Mouse (Mus musculus) limb, embryonic 11.5 days (tissue): ENCODE results near the gene Neurod1. TPM values are rescaled to one million over a fixed set of nuclear protein-coding genes. Genes with fewer than 3 reads are reported as not detected.

Source experiments
- ATAC-seq: fragments of 200-750 bp; cut with Nextera tagmentation; 2 replicates; pipeline ENCODE4 v1.8.0; 2017; ENCODE audit warnings: low read depth; ENCODE audit not compliant: insufficient number of reproducible peaks, low FRiP score, low TSS enrichment
- DNase-seq: peaks from one replicate; pipeline ENCODE4 v3.0.0-alpha.2; 2015; ENCODE audit warnings: low spot score
- H3K27ac ChIP-seq: fragments of 300-500 bp; sonication (generic); replicated peaks from 2 replicates; pipeline ENCODE4 v1.5.1; 2014; ENCODE audit warnings: low read depth, mild to moderate bottlenecking, low read length
- H3K27me3 ChIP-seq: fragments of 300-500 bp; sonication (generic); 2 replicates; pipeline ENCODE4 v1.6.1; 2014; ENCODE audit warnings: mild to moderate bottlenecking, low read length, mixed read lengths; ENCODE audit not compliant: control insufficient read depth, insufficient read depth
- H3K36me3 ChIP-seq: fragments of 300-500 bp; sonication (generic); 2 replicates; pipeline ENCODE4 v1.6.1; 2014; ENCODE audit warnings: mild to moderate bottlenecking, low read length, moderate library complexity, mixed read lengths; ENCODE audit not compliant: control insufficient read depth, insufficient read depth
- H3K4me1 ChIP-seq: fragments of 300-500 bp; sonication (generic); 2 replicates; pipeline ENCODE4 v1.6.1; 2014; ENCODE audit warnings: low read length, mixed read lengths; ENCODE audit not compliant: control insufficient read depth, insufficient read depth
- H3K4me2 ChIP-seq: fragments of 300-500 bp; sonication (generic); 2 replicates; pipeline ENCODE4 v1.6.1; 2014; ENCODE audit warnings: low read depth, mild to moderate bottlenecking, moderate library complexity; ENCODE audit not compliant: severe bottlenecking
- H3K4me3 ChIP-seq: fragments of 300-500 bp; sonication (generic); 2 replicates; pipeline ENCODE4 v1.5.1; 2014; ENCODE audit warnings: low read depth, low read length
- H3K9ac ChIP-seq: fragments of 300-500 bp; sonication (generic); 2 replicates; pipeline ENCODE4 v1.6.1; 2014; ENCODE audit warnings: mild to moderate bottlenecking, low read length
- H3K9me3 ChIP-seq: fragments of 300-500 bp; sonication (generic); 2 replicates; pipeline ENCODE4 v1.6.1; 2016; ENCODE audit warnings: low read length; ENCODE audit not compliant: control insufficient read depth
- WGBS: fragments of 180-500 bp; shearing (Covaris S2); extraction: QIAGEN DNeasy Blood & Tissue Kit; methylation state at CpG from one replicate; pipeline ENCODE4 v1.1.7; 2014; 5-methylcytosine and 5-hydroxymethylcytosine counted together
- polyA plus RNA-seq: library from polyadenylated mRNA; unstranded; fragments of >200 nt; fragmentation: Nextera tagmentation; extraction: Ambion mirVana; gene quantifications from 2 replicates; pipeline ENCODE4 v1.2.1, GENCODE M21; 2014

Gene Neurod1
- polyA plus RNA-seq, 1 experiment from 2014 or later, result 0.20 TPM

- H3K4me2 ChIP-seq, result no peak overlapping the region
- no peak overlapping the region for H3K9ac ChIP-seq
- no peak for ATAC-seq
- H3K27ac ChIP-seq, result no peak overlapping the region
- no peaks in the 10 kb centered on the region for H3K9me3 ChIP-seq
- H3K4me1 ChIP-seq, result peaks cover 3% of the 10 kb centered on the region; the same call in 1 of the 2 replicates
- no peak for DNase-seq
- no peak overlapping the region for H3K4me3 ChIP-seq
- peaks cover 23% of the 10 kb centered on the region for H3K27me3 ChIP-seq
- 73% methylated on average over 4 of the region's 4 CpGs for WGBS
- H3K36me3 ChIP-seq, result no peaks in the 10 kb centered on the region
Measured at GRCm38 (mm10) chr2:79450684-79451394, 5.7 kb downstream of the Neurod1 start.

GRCm38 (mm10) chr2:79449371-79449770 is 7.2 kb downstream of the Neurod1 start:
- H3K27me3 ChIP-seq, result peaks cover 8% of the 10 kb centered on the region
- H3K4me3 ChIP-seq, result no peak overlapping the region
- no peaks in the 10 kb centered on the region for H3K36me3 ChIP-seq
- no peaks in the 10 kb centered on the region for H3K9me3 ChIP-seq
- H3K27ac ChIP-seq, result no peak overlapping the region
- no peak for ATAC-seq
- WGBS, result 79% methylated on average over 4 of the region's 4 CpGs
- no peak for DNase-seq
- no peak overlapping the region for H3K4me2 ChIP-seq
- no peak overlapping the region for H3K9ac ChIP-seq
- peaks cover 3% of the 10 kb centered on the region; the same call in 1 of the 2 replicates for H3K4me1 ChIP-seq

- H3K9me3 ChIP-seq, result no peaks in the 10 kb centered on the region
- ATAC-seq, result no peak
- WGBS, result 70% methylated on average over 1 of the region's 1 CpGs
- no peak overlapping the region for H3K4me2 ChIP-seq
- no peak for DNase-seq
- no peaks in the 10 kb centered on the region for H3K36me3 ChIP-seq
- H3K27ac ChIP-seq, result no peak overlapping the region
- no peak overlapping the region for H3K4me3 ChIP-seq
- no peaks in the 10 kb centered on the region for H3K4me1 ChIP-seq
- no peaks in the 10 kb centered on the region for H3K27me3 ChIP-seq
- no peak overlapping the region for H3K9ac ChIP-seq
Measured at GRCm38 (mm10) chr2:79447198-79447597, 9.4 kb downstream of the Neurod1 start.

- DNase-seq, result no peak
- H3K9ac ChIP-seq, result no peak overlapping the region
- H3K27ac ChIP-seq, result no peak overlapping the region
- H3K36me3 ChIP-seq, result no peaks in the 10 kb centered on the region
- H3K4me1 ChIP-seq, result no peaks in the 10 kb centered on the region
- no peaks in the 10 kb centered on the region for H3K27me3 ChIP-seq
- no peak overlapping the region for H3K4me2 ChIP-seq
- no peak overlapping the region for H3K4me3 ChIP-seq
- H3K9me3 ChIP-seq, result no peaks in the 10 kb centered on the region
- WGBS, result 96% methylated on average over 3 of the region's 3 CpGs
- no peak for ATAC-seq
Measured at GRCm38 (mm10) chr2:79443861-79444620, 12.5 kb downstream of the Neurod1 start.

DNA sequence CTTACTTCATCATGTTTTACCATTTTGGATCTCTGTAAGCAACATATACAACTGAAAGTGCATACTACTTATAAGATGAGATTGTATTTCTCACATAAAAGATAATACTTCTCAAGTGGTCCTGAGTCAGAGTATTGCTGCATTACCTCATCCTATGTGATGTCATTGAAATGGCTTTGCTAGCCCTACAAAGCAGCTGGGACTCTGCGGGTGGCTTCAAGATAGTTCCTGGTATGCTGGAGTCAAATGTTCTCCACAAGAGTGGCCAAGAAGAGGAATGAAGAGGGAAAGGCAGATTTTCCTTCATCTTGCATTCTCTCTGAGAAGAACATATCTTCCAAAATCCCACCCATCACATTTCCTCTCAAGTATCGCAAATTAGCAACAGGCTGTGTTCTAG is 13.2 kb downstream of the Neurod1 start:
- no peaks in the 10 kb centered on the region for H3K9me3 ChIP-seq
- WGBS, result 92% methylated on average over 2 of the region's 2 CpGs

DNA sequence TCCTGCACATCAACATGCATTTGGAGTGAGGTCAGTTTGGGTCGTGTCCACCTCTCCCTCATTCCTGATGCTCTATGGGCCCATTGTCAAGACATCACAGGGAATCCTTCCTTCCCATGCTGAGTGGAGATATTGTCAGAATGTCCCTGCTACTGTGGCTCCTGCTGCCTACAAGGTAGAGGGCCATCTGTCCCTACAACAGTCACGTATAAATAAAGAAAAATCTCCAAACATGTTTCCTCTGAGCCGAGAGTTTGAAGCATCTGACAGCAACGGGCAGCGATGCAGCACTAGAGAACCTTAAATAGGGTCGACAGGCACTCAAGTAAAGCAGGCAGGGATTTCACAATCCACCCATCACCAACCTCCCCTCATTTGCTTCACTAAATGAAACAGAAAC is 13.6 kb downstream of the Neurod1 start:
- no peak overlapping the region for H3K4me3 ChIP-seq
- H3K9me3 ChIP-seq, result no peaks in the 10 kb centered on the region
- no peaks in the 10 kb centered on the region for H3K4me1 ChIP-seq
- DNase-seq, result no peak
- no peaks in the 10 kb centered on the region for H3K36me3 ChIP-seq
- H3K9ac ChIP-seq, result no peak overlapping the region
- H3K4me2 ChIP-seq, result no peak overlapping the region
- no peak for ATAC-seq
- 83% methylated on average over 6 of the region's 6 CpGs for WGBS
- no peak overlapping the region for H3K27ac ChIP-seq
- H3K27me3 ChIP-seq, result no peaks in the 10 kb centered on the region

More for the DNA sequence above, 13.2 kb downstream of the Neurod1 start:
- ATAC-seq (no peak), DNase-seq (no peak)
- Histone ChIP-seq H3K36me3 (no peaks in the 10 kb centered on the region), H3K4me2 (no peak overlapping the region), H3K4me3 (no peak overlapping the region), H3K27me3 (no peaks in the 10 kb centered on the region), H3K4me1 (no peaks in the 10 kb centered on the region), H3K27ac (no peak overlapping the region), H3K9ac (no peak overlapping the region)

DNA sequence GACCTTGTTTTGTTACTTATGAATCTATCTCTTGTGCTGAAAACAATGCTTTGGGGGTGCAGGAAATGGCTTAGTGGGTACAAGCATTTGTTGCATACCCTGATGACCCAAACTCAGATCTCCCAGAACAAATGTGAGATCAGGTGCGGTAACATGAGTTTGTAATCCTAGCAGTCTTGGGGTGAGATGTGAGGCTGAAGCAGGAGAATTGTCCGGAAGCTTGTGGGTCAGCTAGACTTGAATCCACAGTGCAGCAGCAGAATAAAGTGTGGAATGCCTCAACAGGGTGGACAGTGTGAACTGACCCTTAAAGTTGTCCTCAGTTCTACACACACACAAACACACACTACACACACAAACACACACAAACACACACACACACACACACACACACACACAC is 14.3 kb downstream of the Neurod1 start:
- 95% methylated on average over 2 of the region's 2 CpGs for WGBS
- Histone ChIP-seq H3K27ac (no peak overlapping the region), H3K4me2 (no peak overlapping the region), H3K36me3 (no peaks in the 10 kb centered on the region), H3K27me3 (no peaks in the 10 kb centered on the region), H3K9me3 (no peaks in the 10 kb centered on the region), H3K9ac (no peak overlapping the region), H3K4me3 (no peak overlapping the region), H3K4me1 (no peaks in the 10 kb centered on the region)
- DNase-seq, result no peak
- no peak for ATAC-seq

- no peaks in the 10 kb centered on the region for H3K27me3 ChIP-seq
Measured at GRCm38 (mm10) chr2:79430061-79430460, 26.5 kb downstream of the Neurod1 start.

More at GRCm38 (mm10) chr2:79430061-79430460, 26.5 kb downstream of the Neurod1 start:
- H3K27ac ChIP-seq, result no peak overlapping the region
- H3K9me3 ChIP-seq, result no peaks in the 10 kb centered on the region
- H3K9ac ChIP-seq, result no peak overlapping the region
- H3K4me3 ChIP-seq, result no peak overlapping the region
- peaks cover 3% of the 10 kb centered on the region; the same call in 1 of the 2 replicates for H3K4me1 ChIP-seq
- ATAC-seq, result no peak
- H3K36me3 ChIP-seq, result no peaks in the 10 kb centered on the region
- no peak overlapping the region for H3K4me2 ChIP-seq
- DNase-seq, result no peak
